Mouse (Mus musculus): ENCODE data around the gene Olfr381. TPM values are rescaled to one million over a fixed set of nuclear protein-coding genes. Genes with fewer than 3 reads are reported as not detected.
"Not testable (repeated sequence)": the region's sequence is repeated elsewhere in the genome, so short reads cannot be mapped to it uniquely, and the experiment has no call there.

The Olfr381 gene
- polyA plus RNA-seq (2014; fragmentation: Nextera tagmentation; extraction: Ambion mirVana), result not detected in 2 replicates

- no peak within 1 kb of the TSS for H3K9ac ChIP-seq
- H3K4me2 ChIP-seq (replicated peaks), result no peak within 1 kb of the TSS
- no peaks in the 10 kb centered on the region for H3K9me3 ChIP-seq (ENCODE audit: control insufficient read depth, low read length)
- H3K4me1 ChIP-seq (replicated peaks; ENCODE audit: control insufficient read depth, insufficient read depth, low read length), result no peaks in the 10 kb centered on the region
- DNase-seq (ENCODE audit: low spot score) (no peak), ATAC-seq (ENCODE audit: low FRiP score) (no peak)
- H3K27me3 ChIP-seq (ENCODE audit: control insufficient read depth, insufficient read depth, low read length), result no peaks in the 10 kb centered on the region
- no peaks in the 10 kb centered on the region for H3K36me3 ChIP-seq (replicated peaks; ENCODE audit: control insufficient read depth, insufficient read depth)
- no peak within 1 kb of the TSS for H3K27ac ChIP-seq
- no peak within 1 kb of the TSS for H3K4me3 ChIP-seq (replicated peaks; ENCODE audit: low read length)
Measured at GRCm38 (mm10) chr11:73491503-73491902, at the start of gene Olfr381. Gene Olfr381, minus strand, starts transcription at chr11:73491603.

DNA sequence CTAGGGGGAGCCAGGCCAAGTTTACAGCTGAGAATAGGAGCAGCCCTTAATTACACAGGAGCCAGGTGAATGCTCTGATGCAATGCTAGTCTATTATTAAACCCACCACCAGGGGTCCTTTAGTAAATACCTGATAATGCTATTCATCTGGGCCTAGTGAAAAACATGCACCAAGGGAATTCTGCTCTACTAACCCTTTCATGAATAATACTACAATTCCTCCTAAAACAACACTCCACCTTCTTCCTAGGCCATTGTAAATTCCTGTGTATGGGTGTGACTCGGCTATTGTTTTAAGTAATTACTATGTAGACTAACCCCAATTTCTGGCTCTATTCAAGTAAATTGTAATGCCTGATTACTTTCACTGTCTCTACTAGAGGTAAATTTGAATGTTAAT, 37.6 kb upstream of the Olfr381 start:
- ATAC-seq (ENCODE audit: low FRiP score); H3K36me3 ChIP-seq (replicated peaks; ENCODE audit: control insufficient read depth, insufficient read depth): not testable (repeated sequence)
- WGBS, result 86% methylated on average over 1 of the region's 1 CpGs

GRCm38 (mm10) chr11:73517097-73517496, 25.7 kb upstream of the Olfr381 start, which contains the start of gene Olfr382:
Gene Olfr382, minus strand, starts transcription at chr11:73517197.
- no peak within 1 kb of the TSS for H3K4me3 ChIP-seq (replicated peaks; ENCODE audit: low read length)
- ATAC-seq (ENCODE audit: low FRiP score) (no peak), DNase-seq (ENCODE audit: low spot score) (no peak)
- peaks cover 12% of the 10 kb centered on the region; the same call in 1 of the 2 replicates for H3K9me3 ChIP-seq (ENCODE audit: control insufficient read depth, low read length)
- no peak within 1 kb of the TSS for H3K9ac ChIP-seq
- H3K4me1 ChIP-seq (replicated peaks; ENCODE audit: control insufficient read depth, insufficient read depth, low read length), result no peaks in the 10 kb centered on the region
- H3K36me3 ChIP-seq (replicated peaks; ENCODE audit: control insufficient read depth, insufficient read depth), result no peaks in the 10 kb centered on the region
- no peaks in the 10 kb centered on the region for H3K27me3 ChIP-seq (ENCODE audit: control insufficient read depth, insufficient read depth, low read length)
- H3K4me2 ChIP-seq (replicated peaks), result no peak within 1 kb of the TSS
- no peak within 1 kb of the TSS for H3K27ac ChIP-seq

More for the DNA sequence above, 37.6 kb upstream of the Olfr381 start:
- not testable (repeated sequence) for H3K4me3 ChIP-seq (replicated peaks; ENCODE audit: low read length); DNase-seq (ENCODE audit: low spot score); H3K27me3 ChIP-seq (ENCODE audit: control insufficient read depth, insufficient read depth, low read length); H3K4me2 ChIP-seq (replicated peaks); H3K9ac ChIP-seq; H3K27ac ChIP-seq; H3K4me1 ChIP-seq (replicated peaks; ENCODE audit: control insufficient read depth, insufficient read depth, low read length)
- 0 out of 2 replicates have a peak, but pooled peaks cover 11% of the 10 kb centered on the region for H3K9me3 ChIP-seq (ENCODE audit: control insufficient read depth, low read length)

DNA sequence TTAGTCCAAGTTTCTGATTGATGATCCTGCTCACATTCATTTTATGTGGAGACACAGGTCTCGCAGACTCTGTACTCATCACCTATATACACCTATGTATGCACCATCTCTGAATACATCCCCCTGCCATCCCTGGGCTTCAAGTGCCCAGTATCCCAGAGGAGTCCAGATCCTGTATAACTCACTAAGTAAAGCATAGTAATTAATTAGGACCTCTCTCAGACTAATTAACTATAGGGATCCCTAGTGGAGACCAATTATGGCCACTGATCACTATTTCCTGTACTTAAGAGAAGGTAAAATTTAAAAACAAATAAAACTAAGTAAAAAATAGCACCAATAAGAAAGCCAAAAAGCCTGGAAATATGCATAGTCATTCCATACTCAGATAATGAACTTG, 34.0 kb downstream of the Olfr381 start, which contains the start of gene Olfr380:
Gene Olfr380, minus strand, starts transcription at position 101 of the 400 bp plus-strand sequence.
- H3K27me3 ChIP-seq (ENCODE audit: control insufficient read depth, insufficient read depth, low read length), result no peaks in the 10 kb centered on the region
- 0 out of 2 replicates have a peak, but pooled peaks cover 5% of the 10 kb centered on the region for H3K9me3 ChIP-seq (ENCODE audit: control insufficient read depth, low read length)
- no peak within 1 kb of the TSS for H3K4me3 ChIP-seq (replicated peaks; ENCODE audit: low read length)
- H3K4me1 ChIP-seq (replicated peaks; ENCODE audit: control insufficient read depth, insufficient read depth, low read length), result no peaks in the 10 kb centered on the region
- no peaks in the 10 kb centered on the region for H3K36me3 ChIP-seq (replicated peaks; ENCODE audit: control insufficient read depth, insufficient read depth)
- no peak within 1 kb of the TSS for H3K9ac ChIP-seq
- no peak for ATAC-seq (ENCODE audit: low FRiP score)
- 94% methylated on average over 1 of the region's 1 CpGs for WGBS
- H3K4me2 ChIP-seq (replicated peaks), result no peak within 1 kb of the TSS
- DNase-seq (ENCODE audit: low spot score), result no peak
- H3K27ac ChIP-seq, result no peak within 1 kb of the TSS

Other genes with a start within 250 kb of the Olfr381 start
- 0.27 and 0.32 TPM in 2 replicates for gene Trpv3, start 224.2 kb downstream of the Olfr381 start, polyA plus RNA-seq (2014; fragmentation: Nextera tagmentation; extraction: Ambion mirVana)
- 2.5 and 2.8 TPM in 2 replicates for gene Aspa, start 162.0 kb downstream of the Olfr381 start, polyA plus RNA-seq (2014; fragmentation: Nextera tagmentation; extraction: Ambion mirVana)
- not detected in 2 replicates for gene Gm49340, start 161.9 kb downstream of the Olfr381 start, polyA plus RNA-seq (2014; fragmentation: Nextera tagmentation; extraction: Ambion mirVana)
- not detected in 2 replicates for gene Spata22, start 161.9 kb downstream of the Olfr381 start, polyA plus RNA-seq (2014; fragmentation: Nextera tagmentation; extraction: Ambion mirVana)
- not detected in 2 replicates for gene Olfr20, start 140.8 kb downstream of the Olfr381 start, polyA plus RNA-seq (2014; fragmentation: Nextera tagmentation; extraction: Ambion mirVana)
- gene Olfr376, start 120.4 kb downstream of the Olfr381 start, polyA plus RNA-seq (2014; fragmentation: Nextera tagmentation; extraction: Ambion mirVana), result not detected in 2 replicates
- gene Olfr1, start 92.0 kb downstream of the Olfr381 start, polyA plus RNA-seq (2014; fragmentation: Nextera tagmentation; extraction: Ambion mirVana), result not detected in 2 replicates
- not detected in 2 replicates for gene Olfr378, start 63.1 kb downstream of the Olfr381 start, polyA plus RNA-seq (2014; fragmentation: Nextera tagmentation; extraction: Ambion mirVana)
- gene Olfr380, start 34.1 kb downstream of the Olfr381 start, polyA plus RNA-seq (2014; fragmentation: Nextera tagmentation; extraction: Ambion mirVana), result not detected in 2 replicates
- gene Olfr382, start 25.6 kb upstream of the Olfr381 start, polyA plus RNA-seq (2014; fragmentation: Nextera tagmentation; extraction: Ambion mirVana), result not detected in 2 replicates
- gene Olfr385, start 101.4 kb upstream of the Olfr381 start, polyA plus RNA-seq (2014; fragmentation: Nextera tagmentation; extraction: Ambion mirVana), result not detected in 2 replicates
- gene Olfr384, start 107.0 kb upstream of the Olfr381 start, polyA plus RNA-seq (2014; fragmentation: Nextera tagmentation; extraction: Ambion mirVana), result not detected in 2 replicates
- not detected in 2 replicates for gene Zfp735, start 197.2 kb upstream of the Olfr381 start, polyA plus RNA-seq (2014; fragmentation: Nextera tagmentation; extraction: Ambion mirVana)

Measured in hindbrain, embryonic 14.5 days (tissue).